Mouse (Mus musculus): ENCODE results near the gene Fkbp9. TPM values are rescaled to one million over a fixed set of nuclear protein-coding genes. Genes with fewer than 3 reads are reported as not detected.

The Fkbp9 gene
- polyA plus RNA-seq, 1 experiment from 2014 or later = 85.8 TPM

DNA sequence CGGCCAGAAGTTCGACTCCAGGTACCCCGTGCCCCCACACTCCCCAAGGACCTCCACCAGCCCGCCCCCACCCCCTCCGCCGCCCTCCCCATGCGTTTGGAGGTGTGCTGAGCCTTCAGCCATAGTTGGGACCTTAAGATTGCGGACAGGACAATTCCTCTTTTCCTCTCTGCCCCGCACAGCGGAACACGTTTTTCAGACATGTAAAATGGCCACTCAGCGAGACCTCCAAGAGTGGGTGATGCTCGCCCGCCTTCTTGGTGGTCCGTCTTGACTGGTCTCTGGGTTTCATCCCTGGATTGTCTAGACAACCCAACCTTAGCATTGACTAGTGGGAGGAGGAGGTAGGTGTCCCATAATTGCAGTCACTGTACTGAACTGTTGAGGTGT lies 543 bp downstream of the Fkbp9 start:
- WGBS = 2% methylated on average over 15 of the region's 15 CpGs
- Histone ChIP-seq H3K9ac (ENCODE audit: low read length) (peak overlapping the region; percentile 87), H3K4me3 (ENCODE audit: low read depth, low read length) (peak overlapping the region; percentile 75), H3K36me3 (ENCODE audit: control insufficient read depth, insufficient read depth, low read length) (0 out of 2 replicates have a peak, but pooled peaks cover 3% of the 10 kb centered on the region), H3K4me1 (replicated peaks; ENCODE audit: control insufficient read depth, insufficient read depth) (0 out of 2 replicates have a peak, but pooled peaks cover 2% of the 10 kb centered on the region), H3K27ac (replicated peaks) (peak overlapping the region; percentile 91), H3K27me3 (ENCODE audit: control insufficient read depth, insufficient read depth, low read length) (no peaks in the 10 kb centered on the region), H3K4me2 (replicated peaks; ENCODE audit: low read depth) (peak overlapping the region; percentile 70), H3K9me3 (ENCODE audit: control insufficient read depth, low read length) (no peaks in the 10 kb centered on the region)
- ATAC-seq (ENCODE audit: low FRiP score, low TSS enrichment) = peak; percentile 43
- DNase-seq (ENCODE audit: low spot score) = no peak
- TF ChIP-seq CTCF (IDR thresholded peaks at IDR 0.05; ENCODE audit: low read depth) = no peak
- TF ChIP-seq EP300 (optimal IDR thresholded peaks at IDR 0.05) = no peak

DNA sequence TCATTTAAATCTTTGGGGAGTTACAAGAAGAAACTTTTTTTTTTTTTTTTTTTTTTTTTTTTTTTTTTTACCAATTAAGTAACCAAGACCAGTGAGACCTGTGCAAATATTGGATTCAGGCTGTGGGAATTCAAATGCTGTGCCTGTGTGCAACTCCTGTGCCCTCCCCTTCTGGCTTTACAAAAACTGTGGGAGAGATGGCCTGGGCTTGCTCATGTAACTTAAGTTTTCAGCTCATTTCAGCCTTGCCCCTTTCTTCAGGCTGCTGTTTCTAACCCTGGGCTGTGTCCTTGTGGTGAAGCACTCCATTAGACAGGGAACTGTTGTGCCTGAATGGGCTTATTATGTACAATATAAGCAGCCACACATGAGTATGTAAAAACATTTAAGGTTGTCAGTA lies 971 bp downstream of the Fkbp9 start:
- no peak overlapping the region; the same call in 1 of the 2 replicates for H3K9ac ChIP-seq (ENCODE audit: low read length)
- DNase-seq (ENCODE audit: low spot score) = no peak
- peak overlapping the region; percentile 75 for H3K4me3 ChIP-seq (ENCODE audit: low read depth, low read length)
- 0 out of 2 replicates have a peak, but pooled peaks cover 2% of the 10 kb centered on the region for H3K4me1 ChIP-seq (replicated peaks; ENCODE audit: control insufficient read depth, insufficient read depth)
- H3K27me3 ChIP-seq (ENCODE audit: control insufficient read depth, insufficient read depth, low read length) = no peaks in the 10 kb centered on the region
- peak overlapping the region; percentile 70 for H3K4me2 ChIP-seq (replicated peaks; ENCODE audit: low read depth)
- TF ChIP-seq EP300 (optimal IDR thresholded peaks at IDR 0.05) = no peak
- TF ChIP-seq CTCF (IDR thresholded peaks at IDR 0.05; ENCODE audit: low read depth) = no peak
- H3K27ac ChIP-seq (replicated peaks) = no peak overlapping the region
- ATAC-seq (ENCODE audit: low FRiP score, low TSS enrichment) = no peak
- 0 out of 2 replicates have a peak, but pooled peaks cover 3% of the 10 kb centered on the region for H3K36me3 ChIP-seq (ENCODE audit: control insufficient read depth, insufficient read depth, low read length)
- no peaks in the 10 kb centered on the region for H3K9me3 ChIP-seq (ENCODE audit: control insufficient read depth, low read length)

DNA sequence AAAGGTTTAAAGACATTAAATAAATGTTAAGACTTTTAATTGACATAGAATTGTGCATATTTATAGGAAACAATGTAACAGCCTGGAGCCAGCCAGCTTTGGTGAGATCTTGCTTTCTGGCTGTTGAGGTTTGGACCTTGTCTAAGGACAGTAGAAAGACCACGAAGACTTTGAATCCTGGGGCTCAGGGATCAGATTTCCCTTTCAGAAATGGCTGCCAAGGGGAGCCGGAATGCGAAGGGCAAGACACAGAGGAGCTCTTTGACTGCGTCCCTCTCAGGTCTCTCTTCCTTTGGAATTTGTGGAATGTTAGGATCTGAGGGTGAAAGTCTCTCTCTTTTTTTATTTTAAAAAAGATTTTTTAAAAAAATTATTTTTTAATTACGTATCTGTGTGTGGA lies 2.9 kb downstream of the Fkbp9 start:
- Histone ChIP-seq H3K4me3 (ENCODE audit: low read depth, low read length) (no peak overlapping the region), H3K27ac (replicated peaks) (no peak overlapping the region), H3K9ac (ENCODE audit: low read length) (no peak overlapping the region), H3K4me1 (replicated peaks; ENCODE audit: control insufficient read depth, insufficient read depth) (0 out of 2 replicates have a peak, but pooled peaks cover 2% of the 10 kb centered on the region), H3K4me2 (replicated peaks; ENCODE audit: low read depth) (no peak overlapping the region), H3K9me3 (ENCODE audit: control insufficient read depth, low read length) (no peaks in the 10 kb centered on the region), H3K27me3 (ENCODE audit: control insufficient read depth, insufficient read depth, low read length) (no peaks in the 10 kb centered on the region), H3K36me3 (ENCODE audit: control insufficient read depth, insufficient read depth, low read length) (0 out of 2 replicates have a peak, but pooled peaks cover 3% of the 10 kb centered on the region)
- no peak for TF ChIP-seq EP300 (optimal IDR thresholded peaks at IDR 0.05)
- TF ChIP-seq CTCF (IDR thresholded peaks at IDR 0.05; ENCODE audit: low read depth) = no peak
- 71% methylated on average over 5 of the region's 5 CpGs for WGBS
- DNase-seq (ENCODE audit: low spot score) (no peak), ATAC-seq (ENCODE audit: low FRiP score, low TSS enrichment) (no peak)

DNA sequence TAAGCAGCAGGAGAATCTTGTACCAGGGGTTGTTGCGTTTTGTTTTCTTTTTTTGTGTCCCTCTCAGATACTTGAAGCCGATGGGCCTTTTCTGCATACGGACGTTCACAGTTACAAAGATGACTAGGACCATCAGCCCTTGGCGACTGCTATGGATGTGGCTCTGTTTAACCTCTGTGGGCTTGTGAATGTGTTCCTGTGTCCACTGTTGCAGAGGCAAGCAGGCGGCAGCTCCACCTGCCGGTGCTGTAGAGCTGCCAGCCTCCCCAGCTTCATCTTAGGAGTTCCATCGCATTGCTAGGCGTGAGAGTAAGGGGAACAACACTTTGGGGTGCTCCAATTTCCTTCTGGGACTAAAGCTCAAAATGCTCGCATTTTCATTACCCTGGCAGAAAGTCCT lies 3.7 kb downstream of the Fkbp9 start:
- H3K9ac ChIP-seq (ENCODE audit: low read length) = no peak overlapping the region
- ATAC-seq (ENCODE audit: low FRiP score, low TSS enrichment) (no peak), DNase-seq (ENCODE audit: low spot score) (no peak)
- 0 out of 2 replicates have a peak, but pooled peaks cover 2% of the 10 kb centered on the region for H3K4me1 ChIP-seq (replicated peaks; ENCODE audit: control insufficient read depth, insufficient read depth)
- H3K36me3 ChIP-seq (ENCODE audit: control insufficient read depth, insufficient read depth, low read length) = 0 out of 2 replicates have a peak, but pooled peaks cover 3% of the 10 kb centered on the region
- H3K9me3 ChIP-seq (ENCODE audit: control insufficient read depth, low read length) = no peaks in the 10 kb centered on the region
- H3K27ac ChIP-seq (replicated peaks) = no peak overlapping the region
- H3K27me3 ChIP-seq (ENCODE audit: control insufficient read depth, insufficient read depth, low read length) = no peaks in the 10 kb centered on the region
- no peak for TF ChIP-seq EP300 (optimal IDR thresholded peaks at IDR 0.05)
- peak; percentile 47; the same call in 1 of the 2 replicates for TF ChIP-seq CTCF (IDR thresholded peaks at IDR 0.05; ENCODE audit: low read depth)
- no peak overlapping the region for H3K4me2 ChIP-seq (replicated peaks; ENCODE audit: low read depth)
- H3K4me3 ChIP-seq (ENCODE audit: low read depth, low read length) = no peak overlapping the region
- WGBS = 87% methylated on average over 10 of the region's 10 CpGs

DNA sequence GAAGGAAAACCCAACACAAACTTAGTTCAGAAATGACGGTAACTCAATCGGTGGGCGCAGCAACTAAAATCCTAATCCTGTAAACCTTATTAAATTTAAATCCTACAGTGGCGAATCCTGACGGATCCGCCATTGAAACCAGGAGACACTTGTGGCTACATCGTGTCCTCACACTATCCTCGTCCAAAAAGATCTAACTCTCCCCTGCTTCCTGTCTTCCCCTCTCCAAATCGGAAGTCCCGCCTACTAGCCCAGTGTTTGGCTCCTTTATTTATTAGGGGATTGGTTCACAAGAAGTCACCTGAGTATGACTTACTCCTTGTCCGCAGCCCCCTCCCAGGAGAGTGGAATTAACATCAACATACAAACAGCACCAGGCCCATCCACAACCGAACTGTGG lies 5.3 kb downstream of the Fkbp9 start:
- no peak overlapping the region for H3K4me3 ChIP-seq (ENCODE audit: low read depth, low read length)
- H3K4me1 ChIP-seq (replicated peaks; ENCODE audit: control insufficient read depth, insufficient read depth) = 0 out of 2 replicates have a peak, but pooled peaks cover 2% of the 10 kb centered on the region
- no peaks in the 10 kb centered on the region for H3K27me3 ChIP-seq (ENCODE audit: control insufficient read depth, insufficient read depth, low read length)
- no peak overlapping the region for H3K27ac ChIP-seq (replicated peaks)
- H3K36me3 ChIP-seq (ENCODE audit: control insufficient read depth, insufficient read depth, low read length) = 0 out of 2 replicates have a peak, but pooled peaks cover 3% of the 10 kb centered on the region
- DNase-seq (ENCODE audit: low spot score) (no peak), ATAC-seq (ENCODE audit: low FRiP score, low TSS enrichment) (no peak)
- no peak for TF ChIP-seq CTCF (IDR thresholded peaks at IDR 0.05; ENCODE audit: low read depth)
- H3K9ac ChIP-seq (ENCODE audit: low read length) = no peak overlapping the region
- no peak overlapping the region for H3K4me2 ChIP-seq (replicated peaks; ENCODE audit: low read depth)
- WGBS = 93% methylated on average over 12 of the region's 12 CpGs
- no peaks in the 10 kb centered on the region for H3K9me3 ChIP-seq (ENCODE audit: control insufficient read depth, low read length)

DNA sequence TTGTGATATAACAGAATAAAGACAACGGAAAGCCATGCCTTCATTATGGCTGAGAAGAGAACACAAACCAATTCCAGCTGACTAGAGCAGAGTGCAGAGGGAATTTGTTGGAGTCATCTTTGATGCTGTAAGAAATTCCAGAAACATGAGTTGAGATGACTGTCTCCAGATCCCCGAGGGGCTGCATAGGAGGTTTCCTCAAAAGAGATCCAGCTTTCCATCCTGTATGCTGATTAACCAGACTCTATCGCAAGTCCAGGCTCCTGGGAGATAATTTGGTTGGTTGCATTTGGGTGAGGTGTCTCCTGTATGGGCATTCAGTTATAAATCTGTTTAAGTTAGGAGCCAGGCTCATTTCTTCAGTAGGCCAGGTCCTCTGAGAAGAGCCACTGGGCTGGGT lies 5.8 kb downstream of the Fkbp9 start:
- Histone ChIP-seq H3K27me3 (ENCODE audit: control insufficient read depth, insufficient read depth, low read length) (no peaks in the 10 kb centered on the region), H3K36me3 (ENCODE audit: control insufficient read depth, insufficient read depth, low read length) (0 out of 2 replicates have a peak, but pooled peaks cover 3% of the 10 kb centered on the region), H3K9me3 (ENCODE audit: control insufficient read depth, low read length) (no peaks in the 10 kb centered on the region), H3K4me1 (replicated peaks; ENCODE audit: control insufficient read depth, insufficient read depth) (0 out of 2 replicates have a peak, but pooled peaks cover 2% of the 10 kb centered on the region), H3K9ac (ENCODE audit: low read length) (no peak overlapping the region), H3K27ac (replicated peaks) (no peak overlapping the region), H3K4me3 (ENCODE audit: low read depth, low read length) (no peak overlapping the region), H3K4me2 (replicated peaks; ENCODE audit: low read depth) (no peak overlapping the region)
- DNase-seq (ENCODE audit: low spot score) = no peak
- 90% methylated on average over 3 of the region's 3 CpGs for WGBS
- no peak for ATAC-seq (ENCODE audit: low FRiP score, low TSS enrichment)
- no peak for TF ChIP-seq EP300 (optimal IDR thresholded peaks at IDR 0.05)
- TF ChIP-seq CTCF (IDR thresholded peaks at IDR 0.05; ENCODE audit: low read depth) = no peak
